Mouse (Mus musculus): ENCODE results near the gene Wdr93. TPM values are rescaled to one million over a fixed set of nuclear protein-coding genes. Genes with fewer than 3 reads are reported as not detected.

The Wdr93 gene
- polyA plus RNA-seq, 1 experiment from 2014 or later, result 0.38 TPM

DNA sequence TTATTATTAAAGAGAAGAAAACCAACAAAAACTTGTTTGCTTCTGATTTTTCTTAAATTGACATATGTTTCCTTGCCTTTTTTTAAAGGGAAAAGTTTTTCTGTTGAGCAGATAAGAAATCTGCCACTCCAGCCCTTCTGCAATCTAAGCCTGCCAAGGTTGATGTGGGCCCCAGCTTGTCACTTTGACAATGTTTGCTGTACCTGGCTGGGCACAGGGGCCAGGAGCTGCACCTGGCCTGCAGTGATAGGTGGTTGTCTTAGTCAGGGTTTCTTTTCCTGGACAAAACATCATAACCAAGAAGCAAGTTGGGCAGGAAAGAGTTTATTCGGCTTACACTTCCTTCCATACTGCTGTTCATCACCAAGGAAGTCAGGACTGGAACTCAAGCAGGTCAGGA, 70.4 kb downstream of the Wdr93 start:
- Histone ChIP-seq H3K27me3 (replicated peaks) (peaks cover 18% of the 10 kb centered on the region), H3K4me3 (no peak overlapping the region), H3K9ac (no peak overlapping the region), H3K9me3 (no peaks in the 10 kb centered on the region), H3K27ac (no peak overlapping the region), H3K36me3 (no peaks in the 10 kb centered on the region), H3K4me1 (0 out of 2 replicates have a peak, but pooled peaks cover 7% of the 10 kb centered on the region), H3K4me2 (replicated peaks) (no peak overlapping the region)
- ATAC-seq (ENCODE audit: low FRiP score, low read depth), result no peak
- 88% methylated on average over 1 of the region's 1 CpGs for WGBS

DNA sequence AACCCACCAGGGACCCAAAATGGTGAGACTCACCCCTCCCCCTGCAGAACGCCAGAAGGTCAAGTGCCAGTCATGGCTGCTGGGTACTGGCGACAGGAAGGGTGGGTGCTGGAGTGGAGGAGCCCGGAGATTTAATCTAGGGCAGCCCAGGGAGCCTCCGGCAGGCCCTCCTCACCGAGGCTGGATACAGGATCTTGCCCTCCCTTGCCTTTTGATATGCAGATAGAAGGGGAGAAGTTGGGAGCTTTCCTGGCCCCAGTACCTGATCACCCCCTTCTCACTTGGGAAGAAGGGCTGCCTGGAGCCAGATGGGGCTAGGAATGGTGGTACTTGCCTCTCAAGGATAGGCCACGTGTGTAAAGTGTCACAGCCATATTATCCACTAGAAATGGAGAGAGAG, 75.4 kb downstream of the Wdr93 start:
- Histone ChIP-seq H3K27me3 (replicated peaks) (0 out of 2 replicates have a peak, but pooled peaks cover 6% of the 10 kb centered on the region), H3K9me3 (no peaks in the 10 kb centered on the region)

DNA sequence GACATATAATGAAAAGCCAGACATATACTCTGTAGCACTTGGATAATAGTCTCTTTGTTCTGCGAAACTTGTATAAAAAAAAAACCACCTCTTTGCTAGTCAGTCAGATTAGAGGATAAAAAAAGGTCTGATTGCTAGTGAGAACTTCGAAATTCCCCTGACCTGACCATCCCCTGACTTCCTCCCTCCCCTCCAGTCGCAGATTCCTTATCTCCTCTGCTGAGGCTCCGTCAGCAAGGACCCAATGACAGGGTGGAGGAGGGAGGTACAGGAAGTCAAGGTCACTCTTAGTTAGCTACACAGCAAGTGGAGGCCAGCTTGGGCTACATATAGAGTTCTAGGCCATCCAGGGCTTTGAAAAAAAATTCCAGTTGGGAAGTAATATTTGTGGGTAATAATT, 76.6 kb downstream of the Wdr93 start:
- ATAC-seq (ENCODE audit: low FRiP score, low read depth), result no peak
- Histone ChIP-seq H3K27me3 (replicated peaks) (0 out of 2 replicates have a peak, but pooled peaks cover 6% of the 10 kb centered on the region), H3K4me2 (replicated peaks) (no peak overlapping the region), H3K9ac (no peak overlapping the region), H3K27ac (no peak overlapping the region), H3K4me3 (no peak overlapping the region), H3K9me3 (no peaks in the 10 kb centered on the region), H3K36me3 (no peaks in the 10 kb centered on the region), H3K4me1 (no peaks in the 10 kb centered on the region)
- 56% methylated on average over 4 of the region's 4 CpGs for whole genome bisulfite sequencing

More for the DNA sequence above, 75.4 kb downstream of the Wdr93 start:
- ATAC-seq (ENCODE audit: low FRiP score, low read depth), result no peak
- no peak overlapping the region for H3K27ac ChIP-seq
- H3K4me2 ChIP-seq (replicated peaks), result no peak overlapping the region
- 6% methylated on average over 6 of the region's 6 CpGs for WGBS
- H3K4me3 ChIP-seq, result no peak overlapping the region
- H3K4me1 ChIP-seq, result no peaks in the 10 kb centered on the region
- no peaks in the 10 kb centered on the region for H3K36me3 ChIP-seq
- no peak overlapping the region for H3K9ac ChIP-seq

DNA sequence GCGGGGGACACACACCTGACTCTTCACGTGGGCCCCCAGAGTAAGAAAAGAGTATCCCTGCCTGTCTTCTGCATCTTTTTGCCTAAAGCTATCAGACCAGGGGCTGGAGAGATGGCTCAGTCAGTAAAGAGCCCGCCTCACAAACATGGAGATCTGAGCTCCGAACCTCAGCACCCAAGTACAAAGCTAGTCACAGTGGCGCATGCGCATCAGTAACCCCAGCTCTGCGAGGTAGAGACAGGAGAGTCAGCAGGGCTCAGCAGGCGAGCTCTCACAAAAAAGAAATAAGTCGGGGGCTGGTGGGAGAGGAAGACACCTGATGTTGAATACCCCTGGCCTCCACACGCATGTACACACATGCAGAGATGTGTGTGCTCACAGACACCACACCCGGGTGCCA, 77.0 kb downstream of the Wdr93 start:
- Histone ChIP-seq H3K27ac (no peak overlapping the region), H3K4me3 (no peak overlapping the region), H3K9me3 (no peaks in the 10 kb centered on the region), H3K36me3 (no peaks in the 10 kb centered on the region), H3K9ac (no peak overlapping the region), H3K4me1 (no peaks in the 10 kb centered on the region), H3K4me2 (replicated peaks) (no peak overlapping the region), H3K27me3 (replicated peaks) (0 out of 2 replicates have a peak, but pooled peaks cover 6% of the 10 kb centered on the region)
- no peak for ATAC-seq (ENCODE audit: low FRiP score, low read depth)
- WGBS, result 54% methylated on average over 11 of the region's 11 CpGs

DNA sequence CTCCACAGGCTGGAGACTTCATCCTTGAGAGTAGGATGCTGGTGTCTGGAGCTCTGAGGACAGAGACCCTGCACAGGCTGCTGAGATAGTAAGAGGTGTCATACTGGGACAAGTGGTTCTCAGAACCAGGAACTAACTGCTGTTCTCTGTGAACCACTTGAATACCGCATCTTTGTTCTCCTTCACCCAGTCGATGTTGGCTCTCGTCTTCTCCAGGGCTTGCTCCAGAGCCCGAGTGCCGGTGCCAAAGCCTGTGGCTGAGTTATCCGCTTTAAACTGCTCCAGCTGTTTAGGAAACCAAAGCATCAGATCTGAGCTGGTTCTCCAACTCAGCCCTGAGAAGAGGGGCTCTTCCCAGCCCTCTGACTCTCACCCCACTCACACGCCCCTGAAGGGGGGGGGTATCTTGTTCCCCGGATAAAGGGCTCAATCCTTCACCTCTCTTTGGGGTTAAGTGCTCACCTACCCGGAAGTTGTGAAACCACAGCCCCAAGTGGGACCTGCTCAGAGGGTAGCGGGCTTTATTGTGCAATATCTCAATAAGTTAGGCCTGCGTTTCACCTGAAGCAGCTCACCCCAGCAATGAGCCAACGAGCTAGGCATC, 79.2 kb downstream of the Wdr93 start:
- Histone ChIP-seq H3K4me3 (no peak overlapping the region), H3K27ac (no peak overlapping the region), H3K36me3 (no peaks in the 10 kb centered on the region), H3K9ac (no peak overlapping the region), H3K4me2 (replicated peaks) (no peak overlapping the region), H3K9me3 (no peaks in the 10 kb centered on the region), H3K4me1 (no peaks in the 10 kb centered on the region), H3K27me3 (replicated peaks) (0 out of 2 replicates have a peak, but pooled peaks cover 6% of the 10 kb centered on the region)
- ATAC-seq (ENCODE audit: low FRiP score, low read depth), result no peak
- WGBS, result 84% methylated on average over 12 of the region's 12 CpGs

DNA sequence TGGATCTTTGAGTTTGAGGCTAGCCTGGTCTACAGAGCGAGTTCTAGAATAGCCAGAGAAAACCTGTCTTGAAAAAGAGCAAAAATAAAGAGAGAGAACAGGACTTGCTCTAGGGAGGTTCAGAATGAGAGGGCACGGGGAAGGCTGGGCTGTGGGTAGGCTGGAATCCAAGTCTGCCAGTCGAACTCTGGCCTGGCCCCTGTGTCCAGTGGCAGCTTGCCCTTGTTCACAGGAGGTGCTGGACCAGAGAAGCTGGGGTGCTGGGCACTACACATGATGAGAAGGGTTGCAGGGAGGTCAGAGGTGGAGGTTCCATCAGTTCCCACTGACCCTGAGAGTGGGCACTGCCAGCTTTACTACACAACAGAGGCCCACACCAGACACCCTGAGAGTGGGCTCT, 85.4 kb downstream of the Wdr93 start:
- Histone ChIP-seq H3K9ac (no peak overlapping the region), H3K36me3 (no peaks in the 10 kb centered on the region), H3K4me1 (no peaks in the 10 kb centered on the region), H3K4me2 (replicated peaks) (no peak overlapping the region), H3K4me3 (no peak overlapping the region), H3K9me3 (no peaks in the 10 kb centered on the region), H3K27me3 (replicated peaks) (no peaks in the 10 kb centered on the region), H3K27ac (no peak overlapping the region)
- 77% methylated on average over 3 of the region's 3 CpGs for WGBS
- ATAC-seq (ENCODE audit: low FRiP score, low read depth), result no peak

DNA sequence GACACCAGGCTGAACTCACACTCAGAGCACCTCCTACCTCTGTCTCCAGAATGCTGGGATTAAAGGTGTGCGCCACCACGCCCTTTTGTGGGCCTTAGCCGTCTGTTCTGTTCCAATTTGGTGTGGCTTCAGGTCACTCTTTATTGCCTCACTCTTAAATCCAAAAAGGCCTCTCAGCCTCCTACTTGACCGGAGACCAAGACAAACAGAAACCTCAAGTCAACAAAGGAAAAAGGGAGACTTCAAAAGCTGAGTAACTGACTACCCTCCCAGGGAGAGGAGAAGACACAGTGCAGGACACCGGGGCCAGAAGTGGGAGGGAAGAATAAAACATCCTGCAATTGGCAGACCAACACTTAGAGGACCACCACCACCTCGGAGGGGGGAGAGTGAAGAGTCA, 88.2 kb downstream of the Wdr93 start:
- Histone ChIP-seq H3K27ac (no peak overlapping the region), H3K4me3 (no peak overlapping the region), H3K4me2 (replicated peaks) (no peak overlapping the region), H3K27me3 (replicated peaks) (no peaks in the 10 kb centered on the region), H3K4me1 (no peaks in the 10 kb centered on the region), H3K9ac (no peak overlapping the region), H3K9me3 (no peaks in the 10 kb centered on the region), H3K36me3 (no peaks in the 10 kb centered on the region)
- WGBS, result 65% methylated on average over 6 of the region's 6 CpGs
- ATAC-seq (ENCODE audit: low FRiP score, low read depth), result no peak

DNA sequence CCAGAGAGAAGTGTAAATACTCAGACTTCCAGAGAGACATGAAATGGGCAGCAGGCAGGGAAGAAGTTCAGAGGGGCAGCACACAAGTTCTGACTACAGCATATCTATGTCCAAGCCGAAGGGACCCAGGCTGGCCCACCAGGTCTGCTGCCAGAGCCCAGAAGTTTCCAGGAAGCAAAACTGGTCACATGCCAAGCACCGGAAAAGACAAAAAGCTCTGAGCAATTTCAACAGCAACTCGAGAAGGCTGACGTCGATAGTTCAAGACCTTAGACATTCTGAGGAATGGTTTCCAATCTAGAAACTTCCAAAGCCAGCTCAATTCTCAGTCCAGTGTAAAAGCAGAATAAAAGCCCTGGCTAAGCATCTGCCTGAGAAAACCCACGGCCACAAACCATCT, 88.6 kb downstream of the Wdr93 start:
- 86% methylated on average over 6 of the region's 6 CpGs for WGBS
- no peak overlapping the region for H3K9ac ChIP-seq

DNA sequence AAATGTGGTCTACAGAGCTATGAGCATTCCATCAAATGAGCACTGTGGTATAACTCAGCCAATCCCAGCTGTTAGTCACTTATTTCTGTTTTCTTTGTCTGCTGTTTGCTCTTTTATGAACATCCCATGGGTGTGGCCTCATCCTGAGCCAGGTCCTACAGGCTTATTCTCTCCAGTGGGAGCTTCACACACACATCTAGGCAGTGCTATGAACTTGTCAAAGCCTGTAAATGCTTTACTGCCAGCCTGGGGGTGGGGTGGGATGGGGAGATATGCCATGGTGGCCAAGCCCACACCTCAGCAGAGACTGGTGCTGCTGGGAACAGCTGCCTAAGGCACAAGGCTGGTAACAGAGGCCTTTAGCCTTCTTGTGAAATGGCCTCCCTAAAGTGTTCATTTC, 90.0 kb downstream of the Wdr93 start:
- H3K27me3 ChIP-seq (replicated peaks), result no peaks in the 10 kb centered on the region
- ATAC-seq (ENCODE audit: low FRiP score, low read depth), result no peak
- no peaks in the 10 kb centered on the region for H3K4me1 ChIP-seq
- H3K9ac ChIP-seq, result no peak overlapping the region
- no peak overlapping the region for H3K27ac ChIP-seq
- H3K9me3 ChIP-seq, result no peaks in the 10 kb centered on the region
- no peak overlapping the region for H3K4me3 ChIP-seq
- H3K4me2 ChIP-seq (replicated peaks), result no peak overlapping the region
- no peaks in the 10 kb centered on the region for H3K36me3 ChIP-seq

More for the DNA sequence above, 88.6 kb downstream of the Wdr93 start:
- no peaks in the 10 kb centered on the region for H3K9me3 ChIP-seq
- no peaks in the 10 kb centered on the region for H3K36me3 ChIP-seq
- ATAC-seq (ENCODE audit: low FRiP score, low read depth), result no peak
- H3K4me2 ChIP-seq (replicated peaks), result no peak overlapping the region
- no peak overlapping the region for H3K4me3 ChIP-seq
- H3K27me3 ChIP-seq (replicated peaks), result no peaks in the 10 kb centered on the region
- H3K4me1 ChIP-seq, result no peaks in the 10 kb centered on the region
- no peak overlapping the region for H3K27ac ChIP-seq

DNA sequence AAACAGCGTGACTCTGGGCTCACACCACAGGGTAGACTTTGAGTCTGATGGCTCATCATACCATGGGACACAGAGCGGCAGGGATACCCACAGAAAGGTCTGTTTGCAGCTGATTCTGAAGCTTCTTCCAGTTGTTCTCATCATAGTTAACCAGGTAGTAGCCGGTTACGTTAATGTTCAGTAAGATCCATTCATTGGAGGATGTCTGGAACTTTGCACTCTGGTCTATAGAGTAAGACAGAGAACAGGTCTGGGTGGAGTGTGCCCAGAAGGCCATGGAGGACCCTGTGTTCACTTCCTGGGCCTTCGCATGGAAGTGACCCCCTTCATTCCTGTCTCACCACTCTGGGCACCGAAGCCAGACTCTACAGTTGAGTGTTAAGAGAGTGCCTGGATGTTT, 92.2 kb downstream of the Wdr93 start:
- WGBS, result 95% methylated on average over 6 of the region's 6 CpGs
- ATAC-seq (ENCODE audit: low FRiP score, low read depth), result no peak
- Histone ChIP-seq H3K4me1 (no peaks in the 10 kb centered on the region), H3K36me3 (no peaks in the 10 kb centered on the region), H3K9me3 (no peaks in the 10 kb centered on the region), H3K27ac (no peak overlapping the region), H3K4me2 (replicated peaks) (no peak overlapping the region), H3K4me3 (no peak overlapping the region), H3K9ac (no peak overlapping the region), H3K27me3 (replicated peaks) (no peaks in the 10 kb centered on the region)

Other genes starting within 250 kb of the Wdr93 start
- gene Rhcg, start 125.5 kb upstream of the Wdr93 start, polyA plus RNA-seq (2016; fragmentation: Nextera tagmentation; extraction: Ambion mirVana), result 3.3 and 3.6 TPM in 2 replicates
- 9.1 TPM in 2 replicates for gene Ticrr, start 83.0 kb upstream of the Wdr93 start, polyA plus RNA-seq (2016; fragmentation: Nextera tagmentation; extraction: Ambion mirVana)
- gene Kif7, start 27.4 kb upstream of the Wdr93 start, polyA plus RNA-seq (2016; fragmentation: Nextera tagmentation; extraction: Ambion mirVana), result 6.0 and 6.2 TPM in 2 replicates
- gene Plin1, start 10.3 kb upstream of the Wdr93 start, polyA plus RNA-seq (2016; fragmentation: Nextera tagmentation; extraction: Ambion mirVana), result not detected in 2 replicates
- 9.8 and 11.5 TPM in 2 replicates for gene Pex11a, start within 50 bp of the Wdr93 start, polyA plus RNA-seq (2016; fragmentation: Nextera tagmentation; extraction: Ambion mirVana)
- gene Mesp1, start 50.6 kb downstream of the Wdr93 start, polyA plus RNA-seq (2016; fragmentation: Nextera tagmentation; extraction: Ambion mirVana), result not detected in 2 replicates
- gene Mesp2, start 67.6 kb downstream of the Wdr93 start, polyA plus RNA-seq (2016; fragmentation: Nextera tagmentation; extraction: Ambion mirVana), result 0.44 and 0.52 TPM in 2 replicates
- 5.2 and 6.7 TPM in 2 replicates for gene Anpep, start 117.9 kb downstream of the Wdr93 start, polyA plus RNA-seq (2016; fragmentation: Nextera tagmentation; extraction: Ambion mirVana)
- 49.8 and 55.0 TPM in 2 replicates for gene Ap3s2, start 177.5 kb downstream of the Wdr93 start, polyA plus RNA-seq (2016; fragmentation: Nextera tagmentation; extraction: Ambion mirVana)
- 20.7 and 22.2 TPM in 2 replicates for gene Arpin, start 192.2 kb downstream of the Wdr93 start, polyA plus RNA-seq (2016; fragmentation: Nextera tagmentation; extraction: Ambion mirVana)